Mouse (Mus musculus): ENCODE data around the gene Hoxd4.

Gene Hoxd4

GRCm38 (mm10) chr2:74745540-74746297 is 34.0 kb downstream of the Hoxd4 start:
- in situ Hi-C loops (cut with MboI; ENCODE audit: low pct_unique_long_range_greater_than_20kb in 1 of 2, low sequenced_read_pairs in 2 of 2, unreplicated experiment in 1 of 2) = no loop called here

GRCm38 (mm10) chr2:74746298-74746921 is 34.7 kb downstream of the Hoxd4 start:
- in situ Hi-C loops (cut with MboI; ENCODE audit: low pct_unique_long_range_greater_than_20kb in 1 of 2, low sequenced_read_pairs in 2 of 2, unreplicated experiment in 1 of 2) = no loop called here

GRCm38 (mm10) chr2:74747006-74747405 is 35.3 kb downstream of the Hoxd4 start:
- in situ Hi-C loops (cut with MboI; ENCODE audit: low pct_unique_long_range_greater_than_20kb in 1 of 2, low sequenced_read_pairs in 2 of 2, unreplicated experiment in 1 of 2) = no loop called here

- in situ Hi-C loops (cut with MboI; ENCODE audit: low pct_unique_long_range_greater_than_20kb in 1 of 2, low sequenced_read_pairs in 2 of 2, unreplicated experiment in 1 of 2) = no loop called here
Observed at GRCm38 (mm10) chr2:74747661-74748141, 36.0 kb downstream of the Hoxd4 start.

GRCm38 (mm10) chr2:74748436-74748995 is 36.8 kb downstream of the Hoxd4 start:
- in situ Hi-C loops (cut with MboI; ENCODE audit: low pct_unique_long_range_greater_than_20kb in 1 of 2, low sequenced_read_pairs in 2 of 2, unreplicated experiment in 1 of 2) = no loop called here

GRCm38 (mm10) chr2:74749337-74750121 is 37.8 kb downstream of the Hoxd4 start:
- in situ Hi-C loops (cut with MboI; ENCODE audit: low pct_unique_long_range_greater_than_20kb in 1 of 2, low sequenced_read_pairs in 2 of 2, unreplicated experiment in 1 of 2) = no loop called here

- in situ Hi-C loops (cut with MboI; ENCODE audit: low pct_unique_long_range_greater_than_20kb in 1 of 2, low sequenced_read_pairs in 2 of 2, unreplicated experiment in 1 of 2) = no loop called here
Observed at GRCm38 (mm10) chr2:74750731-74751250, 39.1 kb downstream of the Hoxd4 start.

GRCm38 (mm10) chr2:74751861-74752260 is 40.1 kb downstream of the Hoxd4 start:
- in situ Hi-C loops (cut with MboI; ENCODE audit: low pct_unique_long_range_greater_than_20kb in 1 of 2, low sequenced_read_pairs in 2 of 2, unreplicated experiment in 1 of 2) = no loop called here

- in situ Hi-C loops (cut with MboI; ENCODE audit: low pct_unique_long_range_greater_than_20kb in 1 of 2, low sequenced_read_pairs in 2 of 2, unreplicated experiment in 1 of 2) = no loop called here
Observed at GRCm38 (mm10) chr2:74752431-74753174, 40.9 kb downstream of the Hoxd4 start.

GRCm38 (mm10) chr2:74753175-74753523 is 41.4 kb downstream of the Hoxd4 start:
- in situ Hi-C loops (cut with MboI; ENCODE audit: low pct_unique_long_range_greater_than_20kb in 1 of 2, low sequenced_read_pairs in 2 of 2, unreplicated experiment in 1 of 2) = no loop called here

- in situ Hi-C loops (cut with MboI; ENCODE audit: low pct_unique_long_range_greater_than_20kb in 1 of 2, low sequenced_read_pairs in 2 of 2, unreplicated experiment in 1 of 2) = no loop called here
Observed at GRCm38 (mm10) chr2:74753711-74754110, 42.0 kb downstream of the Hoxd4 start.

GRCm38 (mm10) chr2:74760146-74760545 is 48.4 kb downstream of the Hoxd4 start:
- in situ Hi-C loops (cut with MboI; ENCODE audit: low pct_unique_long_range_greater_than_20kb in 1 of 2, low sequenced_read_pairs in 2 of 2, unreplicated experiment in 1 of 2) = no loop called here

GRCm38 (mm10) chr2:74761941-74762340 is 50.2 kb downstream of the Hoxd4 start:
- in situ Hi-C loops (cut with MboI; ENCODE audit: low pct_unique_long_range_greater_than_20kb in 1 of 2, low sequenced_read_pairs in 2 of 2, unreplicated experiment in 1 of 2) = no loop called here

GRCm38 (mm10) chr2:74762522-74763244 is 51.0 kb downstream of the Hoxd4 start, which contains the start of gene Hoxd1:
TSS of gene Hoxd1 (plus strand) at chr2:74762980.
- in situ Hi-C loops (cut with MboI; ENCODE audit: low pct_unique_long_range_greater_than_20kb in 1 of 2, low sequenced_read_pairs in 2 of 2, unreplicated experiment in 1 of 2) = no loop called here

GRCm38 (mm10) chr2:74763245-74763735 is 51.6 kb downstream of the Hoxd4 start:
- in situ Hi-C loops (cut with MboI; ENCODE audit: low pct_unique_long_range_greater_than_20kb in 1 of 2, low sequenced_read_pairs in 2 of 2, unreplicated experiment in 1 of 2) = no loop called here

GRCm38 (mm10) chr2:74763976-74764375 is 52.2 kb downstream of the Hoxd4 start:
- in situ Hi-C loops (cut with MboI; ENCODE audit: low pct_unique_long_range_greater_than_20kb in 1 of 2, low sequenced_read_pairs in 2 of 2, unreplicated experiment in 1 of 2) = no loop called here

- in situ Hi-C loops (cut with MboI; ENCODE audit: low pct_unique_long_range_greater_than_20kb in 1 of 2, low sequenced_read_pairs in 2 of 2, unreplicated experiment in 1 of 2) = no loop called here
Observed at GRCm38 (mm10) chr2:74774359-74774758, 62.6 kb downstream of the Hoxd4 start.

Data from mouse embryonic stem cell (cell line).